Mouse (Mus musculus) E14TG2a.4 (cell line): Measurements from ENCODE around the gene Ubfd1.

Source experiments
- CTCF ChIP-seq: conservative IDR thresholded peaks from 2 replicates; pipeline ENCODE4 v1.5.1; 2014; ENCODE audit warnings: low read length
- POU5F1 ChIP-seq: IDR thresholded peaks from 2 replicates; pipeline ENCODE4 v1.6.1; 2014; ENCODE audit warnings: low read length, borderline replicate concordance

DNA sequence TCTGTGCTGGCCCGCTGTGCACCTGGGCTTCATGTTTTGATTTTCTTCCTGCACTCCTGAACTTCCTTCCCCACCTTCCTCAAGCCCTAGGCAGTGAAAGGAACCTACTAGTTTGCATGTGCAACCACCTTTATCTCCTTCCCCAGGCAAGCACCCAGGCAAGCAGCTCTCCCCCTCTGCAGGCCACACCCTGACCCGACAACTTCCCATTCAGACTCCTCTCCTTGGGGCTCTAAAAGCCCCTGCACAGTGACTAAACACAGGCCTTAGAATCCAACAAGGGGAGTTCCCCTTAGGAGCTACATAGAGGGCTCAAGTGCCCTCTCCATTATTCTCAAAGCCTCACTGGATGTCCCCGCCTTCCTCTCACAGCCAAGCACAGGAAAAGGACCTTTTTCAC, 48.7 kb upstream of the Ubfd1 start:
- no peak for TF ChIP-seq POU5F1
- TF ChIP-seq CTCF, result no peak
